Comparison of ENCODE assay signal across 10 mouse cellular contexts in genomic region chr17:56511707-56512090, GRCm38 (mm10). TPM values are rescaled to one million over a fixed set of nuclear protein-coding genes. Genes with fewer than 3 reads are reported as not detected.
DNase-seq lines count a peak whose midpoint lies in the region; ATAC-seq and TF ChIP-seq lines count a peak whose summit lies in the region.
"Had no signal": no experiment of that assay in that cellular context is flagged by ENCODE, and none has a peak within 500 bp of the region (broad histone marks: within the 10 kb centered on the region; RNA-seq: fewer than 3 reads in every experiment).

No protein-coding gene starts in this region.

- WGBS in liver, embryonic 11.5 days: 25% methylated on average over 29 of the region's 29 CpGs
- 21% methylated on average over 29 of the region's 29 CpGs for WGBS in liver, postnatal 0 days (ENCODE audit: insufficient replicate concordance)
- WGBS in forebrain, embryonic 11.5 days: 25% methylated on average over 29 of the region's 29 CpGs
- 18% methylated on average over 29 of the region's 29 CpGs for WGBS in intestine, embryonic 15.5 days
- WGBS in neural tube, embryonic 13.5 days: 22% methylated on average over 29 of the region's 29 CpGs

- H3K9me3 ChIP-seq in liver, embryonic 11.5 days (ENCODE audit: control insufficient read depth, low read length): peaks cover 3% of the 10 kb centered on the region; the same call in 1 of the 2 replicates
- no peaks in the 10 kb centered on the region for H3K9me3 ChIP-seq in liver, postnatal 0 days (ENCODE audit: low read length)
- no peaks in the 10 kb centered on the region; the same call in 1 of the 2 replicates for H3K9me3 ChIP-seq in forebrain, embryonic 11.5 days (ENCODE audit: control insufficient read depth, low read length)
- H3K9me3 ChIP-seq in intestine, embryonic 15.5 days: no peaks in the 10 kb centered on the region
- H3K9me3 ChIP-seq in neural tube, embryonic 13.5 days: no peaks in the 10 kb centered on the region

- no peak for TF ChIP-seq CTCF in liver, postnatal 0 days (IDR thresholded peaks at IDR 0.05; ENCODE audit: low read depth)

- no peak overlapping the region for H3K27ac ChIP-seq in liver, embryonic 11.5 days (ENCODE audit: low read depth, low read length)
- H3K27ac ChIP-seq in liver, postnatal 0 days (ENCODE audit: low read depth): no peak overlapping the region
- H3K27ac ChIP-seq in forebrain, embryonic 11.5 days (ENCODE audit: low read depth, low read length): no peak overlapping the region
- H3K27ac ChIP-seq in intestine, embryonic 15.5 days: no peak overlapping the region
- H3K27ac ChIP-seq in neural tube, embryonic 13.5 days (replicated peaks): no peak overlapping the region

- no peak for ATAC-seq in liver, embryonic 11.5 days (replicated peaks; ENCODE audit: low FRiP score)
- no peak for ATAC-seq in liver, postnatal 0 days
- no peak for ATAC-seq in forebrain, embryonic 11.5 days (replicated peaks; ENCODE audit: low FRiP score)
- no peak for ATAC-seq in intestine, embryonic 15.5 days
- ATAC-seq in neural tube, embryonic 13.5 days (ENCODE audit: low read depth): no peak

- H3K4me3 ChIP-seq in liver, embryonic 11.5 days (ENCODE audit: low read depth, low read length): peak overlapping the region; percentile 29; the same call in 1 of the 2 replicates
- no peak overlapping the region for H3K4me3 ChIP-seq in liver, postnatal 0 days (ENCODE audit: low read depth, low read length)
- H3K4me3 ChIP-seq in forebrain, embryonic 11.5 days (ENCODE audit: low read depth, low read length): peak overlapping the region; percentile 10; the same call in 1 of the 2 replicates
- H3K4me3 ChIP-seq in intestine, embryonic 15.5 days (replicated peaks): peak overlapping the region; percentile 27
- H3K4me3 ChIP-seq in neural tube, embryonic 13.5 days: peak overlapping the region; percentile 22

- no peak for DNase-seq in liver, embryonic 11.5 days (ENCODE audit: low spot score)
- no peak for DNase-seq in liver, postnatal 0 days
- no peak for DNase-seq in forebrain, embryonic 11.5 days (ENCODE audit: low spot score)
- DNase-seq in adrenal gland, adult 8-10 months: no peak
- DNase-seq in spleen, postnatal 14 days (ENCODE audit: low spot score in 2 of 2): no peak
- DNase-seq in retina, embryonic 14.5 days (ENCODE audit: low spot score): no peak
- DNase-seq: kidney, postnatal 10 days; right cerebral cortex, postnatal 4 days had no signal

- peaks cover 8% of the 10 kb centered on the region for H3K4me1 ChIP-seq in liver, embryonic 11.5 days (replicated peaks; ENCODE audit: control insufficient read depth, insufficient read depth, low read length)
- H3K4me1 ChIP-seq in liver, postnatal 0 days (ENCODE audit: insufficient read depth): peaks cover 10% of the 10 kb centered on the region; the same call in 1 of the 2 replicates
- H3K4me1 ChIP-seq in forebrain, embryonic 11.5 days (replicated peaks; ENCODE audit: control insufficient read depth, insufficient read depth, low read length): peaks cover 20% of the 10 kb centered on the region
- peaks cover 25% of the 10 kb centered on the region for H3K4me1 ChIP-seq in intestine, embryonic 15.5 days (replicated peaks)
- peaks cover 68% of the 10 kb centered on the region for H3K4me1 ChIP-seq in neural tube, embryonic 13.5 days (replicated peaks)

- peak overlapping the region; percentile 45 for H3K4me2 ChIP-seq in liver, embryonic 11.5 days
- no peak overlapping the region for H3K4me2 ChIP-seq in liver, postnatal 0 days (ENCODE audit: low read depth, low read length)
- peak overlapping the region; percentile 31 for H3K4me2 ChIP-seq in forebrain, embryonic 11.5 days (ENCODE audit: low read depth, low read length, severe bottlenecking)
- H3K4me2 ChIP-seq in intestine, embryonic 15.5 days (replicated peaks): peak overlapping the region; percentile 57
- peak overlapping the region; percentile 43 for H3K4me2 ChIP-seq in neural tube, embryonic 13.5 days

- H3K36me3 ChIP-seq in liver, embryonic 11.5 days (ENCODE audit: control insufficient read depth, insufficient read depth, low read length): no peaks in the 10 kb centered on the region
- H3K36me3 ChIP-seq in liver, postnatal 0 days (replicated peaks; ENCODE audit: insufficient read depth, low read length): no peaks in the 10 kb centered on the region
- H3K36me3 ChIP-seq in forebrain, embryonic 11.5 days (ENCODE audit: control insufficient read depth, insufficient read depth, low read length): no peaks in the 10 kb centered on the region
- H3K36me3 ChIP-seq in intestine, embryonic 15.5 days: no peaks in the 10 kb centered on the region
- no peaks in the 10 kb centered on the region for H3K36me3 ChIP-seq in neural tube, embryonic 13.5 days

- H3K27me3 ChIP-seq in liver, embryonic 11.5 days (replicated peaks; ENCODE audit: control insufficient read depth, insufficient read depth, low read length): peaks cover 75% of the 10 kb centered on the region
- peaks cover 57% of the 10 kb centered on the region for H3K27me3 ChIP-seq in liver, postnatal 0 days (ENCODE audit: insufficient read depth, low read length)
- peaks cover 32% of the 10 kb centered on the region for H3K27me3 ChIP-seq in forebrain, embryonic 11.5 days (ENCODE audit: control insufficient read depth, insufficient read depth, low read length)
- H3K27me3 ChIP-seq in intestine, embryonic 15.5 days (replicated peaks): peaks cover 47% of the 10 kb centered on the region
- peaks cover 49% of the 10 kb centered on the region for H3K27me3 ChIP-seq in neural tube, embryonic 13.5 days

- no peak overlapping the region for H3K9ac ChIP-seq in liver, embryonic 11.5 days (ENCODE audit: low read depth, low read length)
- H3K9ac ChIP-seq in liver, postnatal 0 days (replicated peaks): no peak overlapping the region
- H3K9ac ChIP-seq in forebrain, embryonic 11.5 days (ENCODE audit: low read length): no peak overlapping the region
- H3K9ac ChIP-seq in intestine, embryonic 15.5 days: no peak overlapping the region
- peak overlapping the region; percentile 35; the same call in 1 of the 2 replicates for H3K9ac ChIP-seq in neural tube, embryonic 13.5 days

- no peak for TF ChIP-seq EP300 in liver, postnatal 0 days (IDR thresholded peaks at IDR 0.05; ENCODE audit: low read depth)

RNA-seq across cellular contexts. Expression of gene Znrf4, which starts 0.5 kb away (rescaled TPM):
- polyA plus RNA-seq in liver, embryonic 11.5 days (2014; fragmentation: Nextera tagmentation; extraction: Ambion mirVana): not detected in 2 replicates
- polyA plus RNA-seq in liver, postnatal 0 days (2015; fragmentation: Nextera tagmentation; extraction: Ambion mirVana): not detected in 2 replicates
- polyA plus RNA-seq in forebrain, embryonic 11.5 days (2014; fragmentation: Nextera tagmentation; extraction: Ambion mirVana): not detected in 2 replicates
- polyA plus RNA-seq in intestine, embryonic 15.5 days (2015; fragmentation: Nextera tagmentation; extraction: Ambion mirVana): not detected in 2 replicates
- polyA plus RNA-seq in neural tube, embryonic 13.5 days (2015; fragmentation: Nextera tagmentation; extraction: Ambion mirVana): not detected in 2 replicates
- total RNA-seq in adrenal gland, adult 8-10 months (2022): not detected

RNA-seq across cellular contexts. Expression of gene Ptprs, which starts 35.4 kb away (rescaled TPM):
- 33.4 and 39.8 TPM in 2 replicates for polyA plus RNA-seq in liver, embryonic 11.5 days (2014; fragmentation: Nextera tagmentation; extraction: Ambion mirVana)
- 3.4 TPM in 2 replicates for polyA plus RNA-seq in liver, postnatal 0 days (2015; fragmentation: Nextera tagmentation; extraction: Ambion mirVana)
- polyA plus RNA-seq in forebrain, embryonic 11.5 days (2014; fragmentation: Nextera tagmentation; extraction: Ambion mirVana): 210 and 218 TPM in 2 replicates
- 56.3 and 56.8 TPM in 2 replicates for polyA plus RNA-seq in intestine, embryonic 15.5 days (2015; fragmentation: Nextera tagmentation; extraction: Ambion mirVana)
- polyA plus RNA-seq in neural tube, embryonic 13.5 days (2015; fragmentation: Nextera tagmentation; extraction: Ambion mirVana): 251 and 260 TPM in 2 replicates
- total RNA-seq in adrenal gland, adult 8-10 months (2022): 100 to 1,000 TPM; 253 to 392 (median 313) TPM

RNA-seq across cellular contexts. Expression of gene Gm20219, which starts 42.5 kb away (rescaled TPM):
- 0.44 and 0.70 TPM in 2 replicates for polyA plus RNA-seq in liver, embryonic 11.5 days (2014; fragmentation: Nextera tagmentation; extraction: Ambion mirVana)
- 0.08 TPM in 2 replicates for polyA plus RNA-seq in liver, postnatal 0 days (2015; fragmentation: Nextera tagmentation; extraction: Ambion mirVana)
- polyA plus RNA-seq in forebrain, embryonic 11.5 days (2014; fragmentation: Nextera tagmentation; extraction: Ambion mirVana): 1.1 and 1.3 TPM in 2 replicates
- 1.3 and 1.4 TPM in 2 replicates for polyA plus RNA-seq in intestine, embryonic 15.5 days (2015; fragmentation: Nextera tagmentation; extraction: Ambion mirVana)
- polyA plus RNA-seq in neural tube, embryonic 13.5 days (2015; fragmentation: Nextera tagmentation; extraction: Ambion mirVana): 1.0 and 1.7 TPM in 2 replicates
- 1 to 10 TPM in 2 of 4 experiments, under 1 TPM in 2; 0.73 to 2.1 (median 1.1) TPM for total RNA-seq in adrenal gland, adult 8-10 months (2022)
